Mouse (Mus musculus) CH12.LX (cell line): Measurements from ENCODE around the gene Cntnap1.

Source experiments
- BHLHE40 ChIP-seq: IDR thresholded peaks from 2 replicates; pipeline ENCODE4 v1.6.1; 2011; ENCODE audit warnings: mild to moderate bottlenecking, low read depth, low read length, improper control_type of control experiment
- CTCF ChIP-seq, 2 experiments: IDR thresholded peaks in 1 of 2; conservative IDR thresholded peaks in 1 of 2; 2 replicates each; pipeline ENCODE4 v1.5.1; 2011 to 2012; ENCODE audit warnings: low read depth in 2 of 2, low read length in 2 of 2, improper control_type of control experiment in 1 of 2, inconsistent platforms in 1 of 2, mild to moderate bottlenecking in 1 of 2, moderate library complexity in 1 of 2
- EP300 ChIP-seq: IDR thresholded peaks from 2 replicates; pipeline ENCODE4 v1.6.1; 2011; ENCODE audit warnings: low read length, improper control_type of control experiment
- MAX ChIP-seq: IDR thresholded peaks from 2 replicates; pipeline ENCODE4 v1.6.1; 2011; ENCODE audit warnings: low read length, improper control_type of control experiment
- MAZ ChIP-seq: IDR thresholded peaks from 2 replicates; pipeline ENCODE4 v1.6.1; 2012; ENCODE audit warnings: low read depth, mild to moderate bottlenecking, inconsistent platforms, low read length, improper control_type of control experiment, moderate library complexity
- MXI1 ChIP-seq: IDR thresholded peaks from 2 replicates; pipeline ENCODE4 v1.6.1; 2011; ENCODE audit warnings: mild to moderate bottlenecking, low read depth, low read length, improper control_type of control experiment
- NELFE ChIP-seq: IDR thresholded peaks from 2 replicates; pipeline ENCODE4 v1.6.1; 2011; ENCODE audit warnings: low read depth, low read length, improper control_type of control experiment
- NRF1 ChIP-seq: IDR thresholded peaks from 2 replicates; pipeline ENCODE4 v1.6.1; 2014; ENCODE audit warnings: low read depth, mild to moderate bottlenecking, inconsistent platforms, low read length, improper control_type of control experiment, moderate library complexity
- POLR2A ChIP-seq: IDR thresholded peaks from 2 replicates; pipeline ENCODE4 v1.6.1; 2011; ENCODE audit warnings: low read depth, mild to moderate bottlenecking, improper control_type of control experiment, low read length
- SMC3 ChIP-seq: IDR thresholded peaks from 2 replicates; pipeline ENCODE4 v1.6.1; 2011; ENCODE audit warnings: low read depth, low read length, improper control_type of control experiment
- ZC3H11A ChIP-seq: IDR thresholded peaks from 2 replicates; pipeline ENCODE4 v1.6.1; 2012; ENCODE audit warnings: low read depth, mild to moderate bottlenecking, inconsistent platforms, low read length, improper control_type of control experiment

DNA sequence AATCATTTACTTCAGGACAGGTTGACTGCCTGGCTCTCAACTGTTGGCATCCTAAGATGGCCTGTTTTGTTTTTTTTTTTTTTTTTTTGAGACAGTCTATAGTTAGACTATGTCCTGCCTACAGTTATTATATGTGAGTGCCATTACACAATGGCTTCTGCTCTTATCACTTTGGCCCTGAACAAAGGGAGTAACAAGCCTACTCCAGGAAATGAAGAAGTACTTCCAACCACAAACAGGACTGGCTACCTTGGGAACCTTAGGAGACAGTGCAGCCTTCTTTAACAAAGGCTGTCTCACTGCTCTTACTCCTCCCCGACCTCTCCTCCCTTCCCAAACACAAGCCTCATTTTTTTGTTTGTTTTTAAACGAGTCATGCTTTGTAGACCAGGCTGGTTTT lies 50.5 kb downstream of the Cntnap1 start:
- no peak for TF ChIP-seq CTCF (conservative IDR thresholded peaks at IDR 0.05 in 1 of 2, IDR thresholded peaks at IDR 0.05 in 1 of 2; ENCODE audit: low read depth in 2 of 2, low read length in 2 of 2)
- no peak for TF ChIP-seq ZC3H11A
- TF ChIP-seq NRF1, result no peak
- TF ChIP-seq NELFE, result no peak
- TF ChIP-seq EP300, result no peak
- TF ChIP-seq POLR2A, result no peak
- no peak for TF ChIP-seq MAX
- TF ChIP-seq BHLHE40, result no peak
- TF ChIP-seq SMC3, result no peak
- TF ChIP-seq MXI1, result no peak
- TF ChIP-seq MAZ, result no peak
